Comparison of ENCODE assay signal across 9 mouse cellular contexts in the genomic region with DNA sequence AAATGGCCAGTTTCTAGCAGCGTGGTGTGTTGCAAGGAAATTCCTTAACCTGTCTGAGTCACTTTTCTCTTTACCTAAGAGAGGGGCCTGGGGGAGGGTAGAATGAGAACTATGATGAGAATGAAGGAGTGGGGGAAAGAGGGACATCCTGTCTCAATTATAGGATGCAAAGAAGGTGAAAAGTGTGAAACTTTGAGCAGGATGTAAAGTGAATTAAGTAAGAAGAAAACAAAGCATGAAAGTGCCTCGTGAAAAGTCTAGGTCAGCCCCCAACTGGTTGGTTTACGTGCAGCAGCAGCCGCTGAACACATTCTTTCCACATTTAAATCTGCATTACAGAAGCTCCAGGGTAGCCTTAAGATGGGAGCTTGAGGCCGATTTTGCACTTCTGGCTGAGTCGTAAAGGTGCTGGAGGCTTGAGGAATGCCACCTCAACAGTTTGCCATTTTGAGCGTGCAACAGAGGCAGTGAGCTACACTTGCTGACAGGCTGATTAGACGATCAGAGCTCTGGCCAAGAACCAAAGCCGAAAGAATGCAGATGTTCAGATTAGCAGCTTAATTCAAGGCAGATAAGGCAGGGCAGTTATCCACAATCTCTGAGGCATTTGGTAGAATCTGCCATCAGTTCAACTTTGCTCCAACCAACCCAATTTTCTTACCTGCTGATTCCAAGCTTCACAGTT. TPM values are rescaled to one million over a fixed set of nuclear protein-coding genes. Genes with fewer than 3 reads are reported as not detected.
A peak's percentile ranks its signal among the peaks of the same experiment; 100 is the strongest.
DNase-seq lines count a peak whose midpoint lies in the region; ATAC-seq and TF ChIP-seq lines count a peak whose summit lies in the region.
"Had no signal": no experiment of that assay in that cellular context is flagged by ENCODE, and none has a peak within 500 bp of the region (broad histone marks: within the 10 kb centered on the region; RNA-seq: fewer than 3 reads in every experiment).

No protein-coding gene starts in this region.

- peak overlapping the region; percentile 53 for H3K4me2 ChIP-seq in heart, embryonic 13.5 days
- H3K4me2 ChIP-seq in hindbrain, postnatal 0 days (ENCODE audit: low read depth, low read length): 0 out of 2 replicates have a peak overlapping the region, but pooled peaks have one; percentile 13
- H3K4me2 ChIP-seq in midbrain, embryonic 14.5 days (ENCODE audit: low read length): peak overlapping the region; percentile 19

- no peaks in the 10 kb centered on the region for H3K36me3 ChIP-seq in heart, embryonic 13.5 days
- H3K36me3 ChIP-seq in hindbrain, postnatal 0 days (ENCODE audit: insufficient read depth, low read length): no peaks in the 10 kb centered on the region
- H3K36me3 ChIP-seq in midbrain, embryonic 14.5 days (ENCODE audit: control insufficient read depth, insufficient read depth, low read length): no peaks in the 10 kb centered on the region
- H3K36me3 ChIP-seq: G1E had no signal

- DNase-seq in heart, adult 8-10 months (ENCODE audit: low spot score): no peak
- DNase-seq in WW6 (ENCODE audit: low read depth, low spot score): peak; percentile 0
- no peak for DNase-seq in hindbrain, postnatal 0 days (ENCODE audit: low spot score)
- DNase-seq in midbrain, embryonic 14.5 days: peak; percentile 0
- no peak for DNase-seq in layer of hippocampus, postnatal 25 days (ENCODE audit: extremely low spot score in 1 of 2, low spot score in 1 of 2)
- DNase-seq in cerebellum, adult 9-10 months: no peak
- DNase-seq in layer of hippocampus, postnatal 36 days: no peak

- H3K4me1 ChIP-seq in heart, embryonic 13.5 days: 0 out of 2 replicates have a peak, but pooled peaks cover 2% of the 10 kb centered on the region
- H3K4me1 ChIP-seq in hindbrain, postnatal 0 days (ENCODE audit: insufficient read depth, low read length): no peaks in the 10 kb centered on the region
- no peaks in the 10 kb centered on the region for H3K4me1 ChIP-seq in midbrain, embryonic 14.5 days (ENCODE audit: control insufficient read depth, insufficient read depth, low read length)

- no peak overlapping the region for H3K27ac ChIP-seq in heart, embryonic 13.5 days (replicated peaks)
- no peak overlapping the region for H3K27ac ChIP-seq in hindbrain, postnatal 0 days
- H3K27ac ChIP-seq in midbrain, embryonic 14.5 days (replicated peaks; ENCODE audit: low read depth, low read length): no peak overlapping the region

- 14% methylated on average over 9 of the region's 9 CpGs for WGBS in heart, embryonic 13.5 days
- 28% methylated on average over 9 of the region's 9 CpGs for WGBS in hindbrain, postnatal 0 days
- 17% methylated on average over 9 of the region's 9 CpGs for WGBS in midbrain, embryonic 14.5 days

- no peak overlapping the region for H3K9ac ChIP-seq in heart, embryonic 13.5 days
- no peak overlapping the region for H3K9ac ChIP-seq in hindbrain, postnatal 0 days (replicated peaks; ENCODE audit: low read length)
- no peak overlapping the region for H3K9ac ChIP-seq in midbrain, embryonic 14.5 days (replicated peaks; ENCODE audit: low read length)

- no peak for TF ChIP-seq CTCF in hindbrain, postnatal 0 days (IDR thresholded peaks at IDR 0.05; ENCODE audit: low read depth)

- H3K4me3 ChIP-seq in heart, embryonic 13.5 days: peak overlapping the region; percentile 21
- H3K4me3 ChIP-seq in hindbrain, postnatal 0 days (ENCODE audit: low read length): no peak overlapping the region
- no peak overlapping the region for H3K4me3 ChIP-seq in midbrain, embryonic 14.5 days (replicated peaks; ENCODE audit: low read depth, low read length)

- no peak for ATAC-seq in heart, embryonic 13.5 days (ENCODE audit: extremely low read depth, insufficient number of reproducible peaks, low FRiP score, low TSS enrichment)
- ATAC-seq in hindbrain, postnatal 0 days: no peak
- ATAC-seq in midbrain, embryonic 14.5 days (ENCODE audit: low FRiP score, low TSS enrichment): no peak

- H3K9me3 ChIP-seq in heart, embryonic 13.5 days: no peaks in the 10 kb centered on the region
- H3K9me3 ChIP-seq in hindbrain, postnatal 0 days (ENCODE audit: low read length): no peaks in the 10 kb centered on the region
- H3K9me3 ChIP-seq in midbrain, embryonic 14.5 days (ENCODE audit: control insufficient read depth, low read length): no peaks in the 10 kb centered on the region
- H3K9me3 ChIP-seq: G1E had no signal

- no peaks in the 10 kb centered on the region for H3K27me3 ChIP-seq in heart, embryonic 13.5 days (replicated peaks)
- H3K27me3 ChIP-seq in hindbrain, postnatal 0 days (ENCODE audit: insufficient read depth, low read length): no peaks in the 10 kb centered on the region
- no peaks in the 10 kb centered on the region for H3K27me3 ChIP-seq in midbrain, embryonic 14.5 days (ENCODE audit: control insufficient read depth, insufficient read depth, low read length)

RNA-seq across cellular contexts. Expression of gene Cysltr1, which starts 0.8 kb away (rescaled TPM):
- polyA plus RNA-seq in heart, embryonic 13.5 days (2015; fragmentation: Nextera tagmentation; extraction: Ambion mirVana): 1.5 and 2.6 TPM in 2 replicates
- 1 to 10 TPM in 3 of 4 experiments, under 1 TPM in 1; 0.57 to 1.6 (median 1.1) TPM for total RNA-seq in heart, adult 8-10 months (2022)
- 0.63 TPM in 1 of 2 replicates, not detected in the other for total RNA-seq in hindbrain, postnatal 0 days (2014; rRNA removed)
- polyA plus RNA-seq in hindbrain, postnatal 0 days (2015; fragmentation: Nextera tagmentation; extraction: Ambion mirVana): 0.77 and 0.79 TPM in 2 replicates
- 0.34 and 0.53 TPM in 2 replicates for polyA plus RNA-seq in midbrain, embryonic 14.5 days (2014; fragmentation: Nextera tagmentation; extraction: Ambion mirVana)
- total RNA-seq in layer of hippocampus, postnatal 25 days (2021): under 1 TPM; 0.47 to 0.52 TPM
- 1 to 10 TPM in 1 of 2 experiments, under 1 TPM in 1; 0.65 to 1.4 TPM for total RNA-seq in layer of hippocampus, postnatal 36 days (2021)
- polyA plus RNA-seq: G1E had no signal

RNA-seq across cellular contexts. Expression of gene Gm5127, which starts 19.7 kb away (rescaled TPM):
- polyA plus RNA-seq in heart, embryonic 13.5 days (2015; fragmentation: Nextera tagmentation; extraction: Ambion mirVana): not detected in 2 replicates
- not detected for total RNA-seq in heart, adult 8-10 months (2022)
- total RNA-seq in hindbrain, postnatal 0 days (2014; rRNA removed): 0.78 TPM in 1 of 2 replicates, not detected in the other
- 0.16 and 0.23 TPM in 2 replicates for polyA plus RNA-seq in hindbrain, postnatal 0 days (2015; fragmentation: Nextera tagmentation; extraction: Ambion mirVana)
- polyA plus RNA-seq in midbrain, embryonic 14.5 days (2014; fragmentation: Nextera tagmentation; extraction: Ambion mirVana): 0.16 and 0.20 TPM in 2 replicates
- total RNA-seq in layer of hippocampus, postnatal 25 days (2021): under 1 TPM in 1 of 2 experiments, not detected in 1; 0.19 TPM
- total RNA-seq in layer of hippocampus, postnatal 36 days (2021): under 1 TPM; 0.25 to 0.28 TPM
- total RNA-seq: G1E had no signal
- polyA plus RNA-seq: G1E had no signal

Comparison
In these comparisons a context has a peak if more than half of its experiments do, and no peak if none do; other contexts are left out.
1. DNase-seq: peak in WW6 (single experiment) and midbrain, embryonic 14.5 days (single experiment); none in heart, adult 8-10 months (single experiment), hindbrain, postnatal 0 days (single experiment), layer of hippocampus, postnatal 25 days (0 of 2), cerebellum, adult 9-10 months (single experiment) and layer of hippocampus, postnatal 36 days (0 of 2).
2. Peak in every context shown above with its lines, with median percentiles within 50 percentile points of each other: H3K4me2 ChIP-seq.